Mouse (Mus musculus) gastrocnemius, postnatal 36 days (tissue): Measurements from ENCODE around the gene Vmn2r90. TPM values are rescaled to one million over a fixed set of nuclear protein-coding genes. Genes with fewer than 3 reads are reported as not detected.
"Not testable (repeated sequence)": the region's sequence is repeated elsewhere in the genome, so short reads cannot be mapped to it uniquely, and the experiment has no call there.

Experiments used
- DNase-seq, 2 experiments: peaks; one replicate each; pipeline ENCODE4 v3.0.0; 2022
- intact Hi-C: fragments of 180-260 bp; cut with DNase I; formaldehyde crosslinking; loops from one replicate; pipeline ENCODE4 v1.15.1; 2025
- long read RNA-seq, 2 experiments: library from polyadenylated mRNA; stranded (forward); transcript quantifications; one replicate each; pipeline ENCODE4 v2.0.0; 2021
- total RNA-seq, 2 experiments: library from RNA; stranded (reverse); gene quantifications; 2 replicates each; pipeline ENCODE4 v1.2.3; 2021

The Vmn2r90 gene
- total RNA-seq: not detected
- long read RNA-seq, experiment 1: 0 reads
- long read RNA-seq, experiment 2: 0 reads

DNA sequence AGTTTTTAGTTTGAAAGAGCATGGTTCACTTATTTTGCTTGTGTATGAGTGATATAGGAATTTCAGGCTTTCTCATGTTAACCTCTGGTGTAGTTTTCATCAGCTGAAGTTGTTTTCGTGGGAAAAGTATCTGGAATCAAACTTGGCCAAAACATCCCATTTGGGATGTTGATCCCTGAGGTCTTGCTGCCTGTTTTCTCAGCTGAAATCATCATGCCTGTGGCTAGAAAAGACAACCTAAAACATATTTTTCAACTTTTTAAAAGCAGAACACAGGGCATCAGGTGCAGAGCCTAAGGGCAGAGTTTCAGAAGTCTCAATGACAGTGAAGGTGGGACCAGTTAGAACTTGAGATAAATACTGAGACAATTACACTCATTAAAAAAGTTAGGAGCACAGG is at the start of gene Vmn2r90:
Vmn2r90 (plus strand) TSS at position 301 of the 400 bp plus-strand sequence.
- intact Hi-C loops: no loop called here
- no peak for DNase-seq

GRCm38 (mm10) chr17:17654997-17655828 is 48.3 kb upstream of the Vmn2r90 start:
- DNase-seq: no peak
- intact Hi-C loops: no loop called here

- DNase-seq: no peak
- intact Hi-C loops: no loop called here
Measured at GRCm38 (mm10) chr17:17655829-17656176, 47.7 kb upstream of the Vmn2r90 start.

DNA sequence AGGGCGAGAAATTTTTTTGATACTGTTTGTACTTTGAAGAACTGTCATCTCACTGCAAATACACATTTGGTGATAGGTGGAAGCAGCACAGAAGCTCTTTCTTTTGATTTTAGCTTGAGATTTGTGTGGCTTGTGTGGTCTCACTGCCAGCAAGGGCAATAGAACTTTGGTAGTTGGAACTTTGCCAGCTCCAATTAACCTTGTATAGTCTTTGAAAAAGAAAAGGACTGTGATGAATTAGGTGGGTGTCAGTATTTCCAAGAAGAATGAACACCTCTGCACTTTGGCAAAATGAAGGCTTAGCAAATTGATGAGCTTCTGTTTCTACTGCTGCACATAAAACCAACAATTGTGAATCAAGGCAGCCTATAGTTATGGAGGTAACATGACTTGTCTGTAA is 24.8 kb upstream of the Vmn2r90 start:
- DNase-seq: no peak
- intact Hi-C loops: no loop called here

DNA sequence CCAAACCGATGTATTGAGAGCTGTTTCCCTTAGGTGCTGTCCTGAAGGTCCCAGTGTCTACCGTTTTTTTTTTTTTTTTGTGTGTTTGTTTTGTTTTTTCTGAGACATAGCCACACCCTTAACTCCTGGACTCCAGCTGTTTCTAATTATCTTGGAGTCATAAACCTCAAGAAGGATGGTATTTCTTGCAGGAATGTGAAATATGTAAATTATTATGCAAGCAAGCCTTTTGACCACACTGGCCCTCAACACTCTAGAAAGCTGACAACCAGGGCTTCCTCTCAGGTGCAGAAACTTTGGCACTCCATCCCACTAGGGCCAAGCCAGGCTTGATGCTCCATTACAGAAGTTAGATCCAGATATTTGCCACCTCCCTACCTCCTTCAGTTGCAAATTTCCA is 12.9 kb upstream of the Vmn2r90 start:
- DNase-seq: no peak
- intact Hi-C loops: no loop called here

GRCm38 (mm10) chr17:17732396-17732795 is 28.8 kb downstream of the Vmn2r90 start:
- DNase-seq, intact Hi-C loops: not testable (repeated sequence)

- DNase-seq: no peak
- intact Hi-C loops: no loop called here
Measured at GRCm38 (mm10) chr17:17738635-17739034, 35.1 kb downstream of the Vmn2r90 start.

DNA sequence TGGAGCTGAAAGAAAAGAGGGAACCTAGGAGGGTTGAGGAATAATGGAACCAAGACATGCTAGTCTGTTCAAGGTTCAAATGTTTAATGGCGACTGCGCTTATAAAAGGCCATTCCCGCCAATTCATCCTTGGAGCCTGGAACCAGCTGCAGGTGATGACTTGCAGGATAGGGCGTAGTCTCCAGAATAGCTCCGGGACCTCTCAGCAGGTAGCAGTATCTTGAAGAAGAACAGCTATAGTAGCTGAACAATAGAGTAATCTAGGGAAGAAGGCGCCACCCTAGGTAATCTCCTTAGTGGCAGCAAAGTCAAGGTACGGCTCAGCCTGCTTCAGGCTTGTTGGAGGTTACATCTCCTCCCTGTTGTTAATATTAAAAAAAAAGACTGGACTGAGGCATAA is 35.8 kb downstream of the Vmn2r90 start:
- DNase-seq, intact Hi-C loops: not testable (repeated sequence)

DNA sequence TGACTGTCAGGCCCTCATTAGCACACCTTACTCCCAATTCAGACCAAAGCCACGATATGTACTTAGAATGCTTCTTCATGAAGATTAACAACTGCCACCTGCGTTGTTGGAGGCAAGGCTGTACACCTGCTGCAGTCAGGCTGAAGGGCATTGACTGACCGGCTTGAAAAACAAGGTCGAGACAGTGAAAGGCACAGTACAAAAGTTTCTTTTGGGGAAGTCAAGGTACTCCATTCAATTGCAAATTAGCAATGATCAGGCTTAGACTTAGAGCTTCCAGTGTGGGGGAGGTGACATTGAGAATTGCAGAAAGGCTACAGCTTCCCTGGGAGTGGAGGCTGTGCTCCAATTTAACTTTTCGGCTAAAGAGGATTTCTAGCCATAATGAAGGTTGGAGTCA is 36.4 kb downstream of the Vmn2r90 start:
- intact Hi-C loops, DNase-seq: not testable (repeated sequence)

GRCm38 (mm10) chr17:17741516-17741915 is 38.0 kb downstream of the Vmn2r90 start:
- DNase-seq, intact Hi-C loops: not testable (repeated sequence)

GRCm38 (mm10) chr17:17749371-17749770 is 45.8 kb downstream of the Vmn2r90 start:
- not testable (repeated sequence) for DNase-seq

DNA sequence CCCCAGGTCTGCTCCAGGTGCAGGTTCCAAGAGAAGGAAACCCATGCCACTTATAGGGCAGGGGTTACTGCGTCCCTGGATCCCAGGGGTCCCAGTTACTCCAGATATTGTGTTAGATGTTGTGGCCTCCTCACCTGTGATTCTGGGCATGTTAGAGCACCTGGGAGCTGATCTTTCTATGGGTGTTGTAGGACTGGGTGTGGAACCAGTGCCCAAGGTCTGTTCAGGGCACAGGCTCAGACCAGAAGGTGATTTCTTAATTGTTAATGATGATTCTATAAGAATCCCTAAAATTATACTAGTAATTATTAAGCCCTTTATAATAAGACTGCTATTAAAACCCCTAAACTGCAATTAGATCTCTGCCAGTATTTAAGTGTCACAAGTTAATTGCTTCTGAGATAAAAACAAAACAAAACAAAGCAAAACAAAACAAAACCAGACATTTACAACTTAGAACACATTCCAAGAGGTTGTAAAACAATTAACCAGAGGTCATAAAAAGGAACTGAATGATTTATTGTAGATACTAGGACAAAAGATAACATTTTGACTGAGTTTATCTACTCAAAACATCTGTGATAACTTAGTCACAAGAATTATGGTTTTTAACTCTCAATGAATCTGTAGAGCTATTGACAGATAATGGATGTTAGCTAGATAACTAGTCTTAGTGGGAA is 59.2 kb downstream of the Vmn2r90 start:
- DNase-seq: no peak
- intact Hi-C loops: no loop called here

More at GRCm38 (mm10) chr17:17749371-17749770, 45.8 kb downstream of the Vmn2r90 start:
- intact Hi-C loops: loop anchor here (5.0 kb wide), 1 partner anchor 352 kb away; no protein-coding TSS in a partner anchor

- intact Hi-C loops: no loop called here
Measured at GRCm38 (mm10) chr17:17764206-17764605, 60.7 kb downstream of the Vmn2r90 start.

DNA sequence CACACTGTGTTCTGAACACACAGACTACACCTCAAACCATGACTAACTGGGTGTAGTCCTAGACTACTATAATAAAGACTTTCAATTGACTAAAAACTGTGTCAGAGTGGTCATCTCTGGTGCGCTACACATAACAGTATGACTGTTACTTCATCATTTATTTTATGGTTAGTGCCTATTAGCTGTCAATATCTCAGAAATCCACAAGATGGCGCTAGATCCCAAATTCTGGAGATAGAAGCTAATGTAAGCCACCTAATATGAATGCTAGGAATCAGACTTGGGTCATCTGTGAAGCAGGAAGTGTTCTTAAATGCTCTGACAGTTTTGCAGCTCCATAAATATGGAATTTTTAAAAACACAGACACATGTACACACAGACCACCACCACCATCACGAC is 62.9 kb downstream of the Vmn2r90 start:
- DNase-seq: no peak
- intact Hi-C loops: loop anchor here (1.0 to 2.0 kb wide), 2 partner anchors 72 to 130 kb away; no protein-coding TSS in a partner anchor

More at GRCm38 (mm10) chr17:17764206-17764605, 60.7 kb downstream of the Vmn2r90 start:
- DNase-seq: no peak

Other genes starting within 250 kb of the Vmn2r90 start
- 10 to 100 TPM; 54.3 to 80.5 TPM for gene Lnpep, start 78.7 kb upstream of the Vmn2r90 start, total RNA-seq
- 1 to 10 TPM; 8.7 to 9.4 TPM for gene Spaca6, start 123.4 kb downstream of the Vmn2r90 start, total RNA-seq
- under 1 TPM in 1 of 2 experiments, not detected in 1; 0.26 TPM for gene Has1, start 151.5 kb downstream of the Vmn2r90 start, total RNA-seq
- not detected for gene Fpr1, start 180.2 kb downstream of the Vmn2r90 start, total RNA-seq
- gene Fpr2, start 184.1 kb downstream of the Vmn2r90 start, total RNA-seq: not detected
- not detected for gene Fpr3, start 184.1 kb downstream of the Vmn2r90 start, total RNA-seq